Mouse (Mus musculus) cerebellum, adult 2 months (tissue): Measurements from ENCODE around the gene Sun3. TPM values are rescaled to one million over a fixed set of nuclear protein-coding genes. Genes with fewer than 3 reads are reported as not detected.
A peak's percentile ranks its signal among the peaks of the same experiment; 100 is the strongest.

Experiments used
- DNase-seq, 2 experiments: peaks; one replicate each; pipeline ENCODE4 v3.0.0; 2021
- H3K27ac ChIP-seq: fragments of 200-500 bp; 2 replicates; pipeline ENCODE4 v1.5.1; 2012; ENCODE audit warnings: low read length, control low read depth, inconsistent platforms; ENCODE audit not compliant: insufficient read depth
- H3K27me3 ChIP-seq: fragments of 200-500 bp; 2 replicates; pipeline ENCODE4 v1.6.1; 2012; ENCODE audit warnings: inconsistent platforms, mild to moderate bottlenecking, low read length, moderate library complexity; ENCODE audit not compliant: control insufficient read depth, insufficient read depth
- H3K4me1 ChIP-seq: fragments of 200-500 bp; 2 replicates; pipeline ENCODE4 v1.6.1; 2011; ENCODE audit warnings: low read length; ENCODE audit not compliant: control insufficient read depth, insufficient read depth
- H3K4me3 ChIP-seq: fragments of 200-500 bp; replicated peaks from 2 replicates; pipeline ENCODE3; 2011; ENCODE audit warnings: mild to moderate bottlenecking, low read depth, low read length, control low read depth; ENCODE audit not compliant: insufficient read depth
- CTCF ChIP-seq: fragments of 200-500 bp; IDR thresholded peaks from 2 replicates; pipeline ENCODE4 v1.5.1; 2011; ENCODE audit warnings: low read depth, mild to moderate bottlenecking, control low read depth, low read length, moderate library complexity, borderline replicate concordance; ENCODE audit not compliant: insufficient read depth
- POLR2A ChIP-seq: fragments of 200-500 bp; IDR thresholded peaks from 2 replicates; pipeline ENCODE4 v1.6.1; 2011; ENCODE audit warnings: low read length, control low read depth, borderline replicate concordance; ENCODE audit not compliant: insufficient read depth
- WGBS: fragments of 180-500 bp; shearing (Covaris S2); methylation state at CpG from one replicate; pipeline ENCODE4 v1.1.7; 2018; 5-methylcytosine and 5-hydroxymethylcytosine counted together
- polyA plus RNA-seq: library from polyadenylated mRNA; depleted of rRNA; stranded (reverse); fragments of >200 nt; gene quantifications from 2 replicates; pipeline ENCODE4 v1.2.3, GENCODE M21; 2012; rRNA removed

Gene Sun3
- not detected in 2 replicates for polyA plus RNA-seq

GRCm38 (mm10) chr11:9048703-9049060 lies at the start of gene Sun3:
Gene Sun3 (minus strand): TSS chr11:9048991.
- H3K27me3 ChIP-seq: no peaks in the 10 kb centered on the region
- H3K27ac ChIP-seq: no peak within 1 kb of the TSS
- TF ChIP-seq POLR2A (no peak), CTCF (no peak)
- peak within 1 kb of the TSS; percentile 53 for H3K4me3 ChIP-seq
- H3K4me1 ChIP-seq: peaks cover 6% of the 10 kb centered on the region; the same call in 1 of the 2 replicates
- WGBS: 1% methylated on average over 18 of the region's 18 CpGs
- peak in 1 of 2 experiments; percentile 10 for DNase-seq

GRCm38 (mm10) chr11:9076444-9076843 lies 27.7 kb upstream of the Sun3 start:
- DNase-seq: no peak
- no peak overlapping the region for H3K27ac ChIP-seq
- no peaks in the 10 kb centered on the region for H3K4me1 ChIP-seq
- no peak overlapping the region for H3K4me3 ChIP-seq
- WGBS: 88% methylated on average over 3 of the region's 3 CpGs
- no peaks in the 10 kb centered on the region for H3K27me3 ChIP-seq
- TF ChIP-seq POLR2A: no peak
- no peak for TF ChIP-seq CTCF

- no peaks in the 10 kb centered on the region for H3K4me1 ChIP-seq
- no peaks in the 10 kb centered on the region for H3K27me3 ChIP-seq
- TF ChIP-seq POLR2A (no peak), CTCF (no peak)
- no peak overlapping the region for H3K27ac ChIP-seq
- WGBS: 60% methylated on average over 5 of the region's 5 CpGs
- no peak for DNase-seq
- no peak overlapping the region for H3K4me3 ChIP-seq
These were observed 11.7 kb upstream of the Sun3 start for GRCm38 (mm10) chr11:9060484-9060883.

- DNase-seq: no peak
- Histone ChIP-seq H3K27ac (no peak overlapping the region), H3K27me3 (no peaks in the 10 kb centered on the region), H3K4me1 (no peaks in the 10 kb centered on the region), H3K4me3 (no peak overlapping the region)
- TF ChIP-seq CTCF: no peak
- TF ChIP-seq POLR2A: no peak
- WGBS: 93% methylated on average over 1 of the region's 1 CpGs
These were observed 11.2 kb upstream of the Sun3 start for GRCm38 (mm10) chr11:9060029-9060428.

GRCm38 (mm10) chr11:9057711-9058110 lies 8.9 kb upstream of the Sun3 start:
- H3K27me3 ChIP-seq: no peaks in the 10 kb centered on the region
- H3K4me1 ChIP-seq: no peaks in the 10 kb centered on the region
- DNase-seq: no peak
- no peak overlapping the region for H3K27ac ChIP-seq
- TF ChIP-seq POLR2A (no peak), CTCF (no peak)
- WGBS: 91% methylated on average over 4 of the region's 4 CpGs
- H3K4me3 ChIP-seq: no peak overlapping the region

- H3K27me3 ChIP-seq: no peaks in the 10 kb centered on the region
- no peak overlapping the region for H3K4me3 ChIP-seq
- no peak for DNase-seq
- no peak overlapping the region for H3K27ac ChIP-seq
- TF ChIP-seq CTCF (no peak), POLR2A (no peak)
- WGBS: 87% methylated on average over 2 of the region's 2 CpGs
- no peaks in the 10 kb centered on the region for H3K4me1 ChIP-seq
These were observed 8.1 kb upstream of the Sun3 start for GRCm38 (mm10) chr11:9056937-9057336.

GRCm38 (mm10) chr11:9051895-9052294 lies 3.1 kb upstream of the Sun3 start:
- Histone ChIP-seq H3K4me1 (peaks cover 6% of the 10 kb centered on the region; the same call in 1 of the 2 replicates), H3K27me3 (no peaks in the 10 kb centered on the region), H3K4me3 (no peak overlapping the region), H3K27ac (no peak overlapping the region)
- no peak for TF ChIP-seq CTCF
- no peak for TF ChIP-seq POLR2A
- WGBS: 82% methylated on average over 2 of the region's 2 CpGs
- no peak for DNase-seq

GRCm38 (mm10) chr11:9050241-9050640 lies 1.4 kb upstream of the Sun3 start:
- H3K4me3 ChIP-seq: no peak overlapping the region
- TF ChIP-seq CTCF: no peak
- TF ChIP-seq POLR2A: no peak
- no peaks in the 10 kb centered on the region for H3K27me3 ChIP-seq
- H3K27ac ChIP-seq: no peak overlapping the region
- WGBS: 73% methylated on average over 4 of the region's 4 CpGs
- peaks cover 6% of the 10 kb centered on the region; the same call in 1 of the 2 replicates for H3K4me1 ChIP-seq
- no peak for DNase-seq
